Mouse (Mus musculus) lung, adult 2 months (tissue): ENCODE data around the gene Med31.

ENCODE experiments used
- CTCF ChIP-seq: fragments of 200-500 bp; IDR thresholded peaks from 2 replicates; pipeline ENCODE4 v1.5.1; 2011; ENCODE audit warnings: mild to moderate bottlenecking, low read length, control low read depth; ENCODE audit not compliant: insufficient read depth
- POLR2A ChIP-seq: fragments of 200-500 bp; IDR thresholded peaks from 2 replicates; pipeline ENCODE4 v1.6.1; 2011; ENCODE audit warnings: low read depth, mild to moderate bottlenecking, control low read depth, low read length, borderline replicate concordance; ENCODE audit errors: extremely low read depth

DNA sequence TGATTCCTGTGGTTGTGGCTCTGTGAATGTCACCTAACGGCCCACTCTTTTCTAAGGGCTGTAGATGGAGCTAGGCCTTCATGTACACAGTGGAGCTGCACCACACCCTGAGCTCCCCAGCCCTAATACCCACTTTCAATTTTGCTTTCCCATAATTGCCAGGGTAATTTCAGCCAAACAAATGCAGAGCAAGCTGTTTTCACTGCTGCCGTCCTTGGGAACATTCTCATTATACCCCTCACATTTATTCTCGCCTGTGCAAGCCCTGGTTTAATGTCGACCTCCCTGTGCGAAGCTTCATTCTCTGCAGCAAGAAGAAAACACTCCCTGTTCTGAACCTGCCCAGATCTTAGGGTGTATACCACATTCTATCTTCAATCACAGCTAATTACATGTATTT, 39.4 kb downstream of the Med31 start:
- TF ChIP-seq POLR2A = no peak
- no peak for TF ChIP-seq CTCF
